Mouse (Mus musculus): ENCODE data around the gene Prr15. TPM values are rescaled to one million over a fixed set of nuclear protein-coding genes. Genes with fewer than 3 reads are reported as not detected.

Prr15 gene
- polyA plus RNA-seq, 1 experiment, result 0.79 TPM

DNA sequence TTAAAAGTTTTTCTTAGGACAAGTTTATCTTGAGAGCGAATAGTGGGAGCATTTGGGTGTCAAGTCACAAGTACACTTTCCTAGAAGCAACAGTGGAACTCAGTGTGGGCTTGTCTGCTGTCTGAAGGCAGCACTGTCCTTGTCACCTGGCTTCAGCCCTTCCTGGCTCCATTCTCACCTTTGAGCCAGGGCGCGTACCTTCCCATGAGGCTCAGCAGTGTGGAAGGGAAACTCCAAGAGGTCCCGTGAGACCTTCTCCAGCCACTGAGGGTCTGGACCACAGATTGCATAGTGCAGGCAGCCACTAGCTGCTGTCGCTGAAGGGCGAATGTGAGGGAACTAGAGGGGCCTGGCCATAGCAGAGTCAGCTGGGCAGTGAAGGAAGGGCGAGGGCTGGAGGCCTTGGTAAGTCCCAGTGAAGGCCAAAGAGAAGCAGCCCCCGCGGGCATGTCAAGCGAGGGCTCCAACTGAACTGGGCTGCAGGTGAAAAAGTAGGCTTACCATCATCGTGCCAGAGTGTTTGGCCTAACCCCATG lies 7.5 kb downstream of the Prr15 start:
- Histone ChIP-seq H3K9ac (ENCODE audit: low read depth, poor library complexity, severe bottlenecking) (no peak overlapping the region), H3K4me1 (ENCODE audit: control insufficient read depth, insufficient read depth, low read length) (no peaks in the 10 kb centered on the region), H3K36me3 (ENCODE audit: control insufficient read depth, insufficient read depth, low read length, poor library complexity, severe bottlenecking) (no peaks in the 10 kb centered on the region), H3K4me3 (ENCODE audit: low read depth, low read length) (no peak overlapping the region), H3K27me3 (ENCODE audit: control insufficient read depth, insufficient read depth, low read length, poor library complexity, severe bottlenecking) (0 out of 2 replicates have a peak, but pooled peaks cover under 1% of the 10 kb centered on the region), H3K27ac (ENCODE audit: insufficient read depth, low read length) (no peak overlapping the region), H3K9me3 (replicated peaks; ENCODE audit: control insufficient read depth, insufficient read depth, low read length, poor library complexity, severe bottlenecking) (no peaks in the 10 kb centered on the region)
- TF ChIP-seq EP300 (IDR thresholded peaks at IDR 0.05; ENCODE audit: insufficient read depth, low read depth, low read length), result no peak
- TF ChIP-seq POLR2A (IDR thresholded peaks at IDR 0.05; ENCODE audit: insufficient read depth, low read length), result no peak
- no peak for TF ChIP-seq CTCF (IDR thresholded peaks at IDR 0.05; ENCODE audit: low read depth, low read length)

DNA sequence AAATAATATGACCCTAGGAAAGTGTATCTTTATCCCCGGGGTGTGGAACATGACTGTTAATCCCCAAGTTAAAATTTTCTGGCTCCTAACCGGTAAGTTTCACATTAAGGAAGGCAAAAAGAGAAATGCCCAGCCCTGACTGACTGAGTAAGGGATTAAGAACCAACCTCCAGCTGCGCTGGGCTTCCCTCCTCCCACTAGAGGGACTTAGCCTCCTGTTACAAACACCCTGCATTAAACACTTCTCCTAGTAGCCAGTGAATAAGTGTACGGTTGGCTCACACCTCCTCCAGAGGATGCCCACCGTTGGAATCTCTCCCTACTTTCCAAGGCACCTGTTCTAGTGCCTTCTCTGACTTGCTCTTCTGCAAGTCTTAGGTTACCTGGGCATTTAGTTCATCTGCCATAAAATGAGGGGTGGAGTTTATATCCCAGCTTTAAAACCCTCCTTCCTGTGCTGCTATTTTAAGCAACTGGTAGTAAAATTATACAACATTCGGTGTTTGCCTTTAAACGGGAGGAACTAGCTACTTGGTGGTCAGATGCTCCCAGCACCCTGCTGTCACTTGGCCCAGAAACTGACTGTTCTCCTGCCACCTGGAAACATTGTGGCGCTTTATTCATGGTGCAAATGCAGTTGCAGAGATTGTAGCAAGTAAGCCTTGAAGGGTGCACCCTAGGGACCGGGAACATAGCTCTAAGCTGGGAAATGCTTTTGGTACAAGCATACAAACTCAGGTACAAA lies 8.2 kb downstream of the Prr15 start:
- no peaks in the 10 kb centered on the region for H3K9me3 ChIP-seq (replicated peaks; ENCODE audit: control insufficient read depth, insufficient read depth, low read length, poor library complexity, severe bottlenecking)
- H3K4me3 ChIP-seq (ENCODE audit: low read depth, low read length), result no peak overlapping the region
- no peaks in the 10 kb centered on the region for H3K27me3 ChIP-seq (ENCODE audit: control insufficient read depth, insufficient read depth, low read length, poor library complexity, severe bottlenecking)
- no peaks in the 10 kb centered on the region for H3K36me3 ChIP-seq (ENCODE audit: control insufficient read depth, insufficient read depth, low read length, poor library complexity, severe bottlenecking)
- TF ChIP-seq CTCF (IDR thresholded peaks at IDR 0.05; ENCODE audit: low read depth, low read length), result no peak
- TF ChIP-seq POLR2A (IDR thresholded peaks at IDR 0.05; ENCODE audit: insufficient read depth, low read length), result no peak
- no peak for TF ChIP-seq EP300 (IDR thresholded peaks at IDR 0.05; ENCODE audit: insufficient read depth, low read depth, low read length)
- no peaks in the 10 kb centered on the region for H3K4me1 ChIP-seq (ENCODE audit: control insufficient read depth, insufficient read depth, low read length)
- no peak overlapping the region for H3K9ac ChIP-seq (ENCODE audit: low read depth, poor library complexity, severe bottlenecking)
- H3K27ac ChIP-seq (ENCODE audit: insufficient read depth, low read length), result no peak overlapping the region

GRCm38 (mm10) chr6:54337321-54337720 lies 11.7 kb downstream of the Prr15 start:
- Histone ChIP-seq H3K4me3 (ENCODE audit: low read depth, low read length) (no peak overlapping the region), H3K9me3 (replicated peaks; ENCODE audit: control insufficient read depth, insufficient read depth, low read length, poor library complexity, severe bottlenecking) (no peaks in the 10 kb centered on the region), H3K36me3 (ENCODE audit: control insufficient read depth, insufficient read depth, low read length, poor library complexity, severe bottlenecking) (no peaks in the 10 kb centered on the region), H3K9ac (ENCODE audit: low read depth, poor library complexity, severe bottlenecking) (no peak overlapping the region), H3K27ac (ENCODE audit: insufficient read depth, low read length) (no peak overlapping the region), H3K27me3 (ENCODE audit: control insufficient read depth, insufficient read depth, low read length, poor library complexity, severe bottlenecking) (no peaks in the 10 kb centered on the region), H3K4me1 (ENCODE audit: control insufficient read depth, insufficient read depth, low read length) (no peaks in the 10 kb centered on the region)
- TF ChIP-seq POLR2A (IDR thresholded peaks at IDR 0.05; ENCODE audit: insufficient read depth, low read length) (no peak), EP300 (IDR thresholded peaks at IDR 0.05; ENCODE audit: insufficient read depth, low read depth, low read length) (no peak), CTCF (IDR thresholded peaks at IDR 0.05; ENCODE audit: low read depth, low read length) (no peak)

DNA sequence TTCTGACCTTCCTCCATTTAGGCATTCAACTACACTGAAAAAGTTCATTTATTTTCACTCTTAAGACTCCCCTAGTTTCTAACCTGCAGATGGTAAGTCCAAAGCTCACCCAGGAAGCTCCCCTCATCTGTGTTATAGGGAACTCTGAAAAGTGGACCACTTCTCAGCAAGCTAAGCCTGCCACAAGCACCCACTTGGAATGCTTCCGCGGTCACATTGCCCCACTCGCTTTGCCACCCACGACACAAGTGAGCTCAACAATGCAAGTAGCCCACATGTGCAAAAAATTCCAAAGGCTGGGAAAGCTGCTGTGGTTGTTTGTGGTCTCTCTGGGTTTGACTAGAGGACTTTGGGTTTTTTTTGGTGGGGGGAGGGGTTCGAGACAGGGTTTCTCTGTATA lies 15.5 kb downstream of the Prr15 start:
- Histone ChIP-seq H3K36me3 (ENCODE audit: control insufficient read depth, insufficient read depth, low read length, poor library complexity, severe bottlenecking) (no peaks in the 10 kb centered on the region), H3K4me1 (ENCODE audit: control insufficient read depth, insufficient read depth, low read length) (no peaks in the 10 kb centered on the region), H3K4me3 (ENCODE audit: low read depth, low read length) (no peak overlapping the region), H3K27me3 (ENCODE audit: control insufficient read depth, insufficient read depth, low read length, poor library complexity, severe bottlenecking) (no peaks in the 10 kb centered on the region), H3K9me3 (replicated peaks; ENCODE audit: control insufficient read depth, insufficient read depth, low read length, poor library complexity, severe bottlenecking) (no peaks in the 10 kb centered on the region), H3K9ac (ENCODE audit: low read depth, poor library complexity, severe bottlenecking) (no peak overlapping the region), H3K27ac (ENCODE audit: insufficient read depth, low read length) (no peak overlapping the region)
- TF ChIP-seq CTCF (IDR thresholded peaks at IDR 0.05; ENCODE audit: low read depth, low read length), result no peak
- TF ChIP-seq EP300 (IDR thresholded peaks at IDR 0.05; ENCODE audit: insufficient read depth, low read depth, low read length), result no peak
- TF ChIP-seq POLR2A (IDR thresholded peaks at IDR 0.05; ENCODE audit: insufficient read depth, low read length), result no peak

- TF ChIP-seq EP300 (IDR thresholded peaks at IDR 0.05; ENCODE audit: insufficient read depth, low read depth, low read length), result no peak
- TF ChIP-seq CTCF (IDR thresholded peaks at IDR 0.05; ENCODE audit: low read depth, low read length), result no peak
- no peak for TF ChIP-seq POLR2A (IDR thresholded peaks at IDR 0.05; ENCODE audit: insufficient read depth, low read length)
- Histone ChIP-seq H3K9me3 (replicated peaks; ENCODE audit: control insufficient read depth, insufficient read depth, low read length, poor library complexity, severe bottlenecking) (no peaks in the 10 kb centered on the region), H3K27ac (ENCODE audit: insufficient read depth, low read length) (no peak overlapping the region), H3K36me3 (ENCODE audit: control insufficient read depth, insufficient read depth, low read length, poor library complexity, severe bottlenecking) (no peaks in the 10 kb centered on the region), H3K4me3 (ENCODE audit: low read depth, low read length) (no peak overlapping the region), H3K27me3 (ENCODE audit: control insufficient read depth, insufficient read depth, low read length, poor library complexity, severe bottlenecking) (no peaks in the 10 kb centered on the region), H3K4me1 (ENCODE audit: control insufficient read depth, insufficient read depth, low read length) (no peaks in the 10 kb centered on the region), H3K9ac (ENCODE audit: low read depth, poor library complexity, severe bottlenecking) (no peak overlapping the region)
Observed at GRCm38 (mm10) chr6:54342223-54342622, 16.6 kb downstream of the Prr15 start.

GRCm38 (mm10) chr6:54351860-54352259 lies 26.2 kb downstream of the Prr15 start:
- Histone ChIP-seq H3K27ac (ENCODE audit: insufficient read depth, low read length) (no peak overlapping the region), H3K27me3 (ENCODE audit: control insufficient read depth, insufficient read depth, low read length, poor library complexity, severe bottlenecking) (no peaks in the 10 kb centered on the region), H3K4me3 (ENCODE audit: low read depth, low read length) (no peak overlapping the region), H3K4me1 (ENCODE audit: control insufficient read depth, insufficient read depth, low read length) (no peaks in the 10 kb centered on the region), H3K9ac (ENCODE audit: low read depth, poor library complexity, severe bottlenecking) (no peak overlapping the region), H3K9me3 (replicated peaks; ENCODE audit: control insufficient read depth, insufficient read depth, low read length, poor library complexity, severe bottlenecking) (no peaks in the 10 kb centered on the region), H3K36me3 (ENCODE audit: control insufficient read depth, insufficient read depth, low read length, poor library complexity, severe bottlenecking) (no peaks in the 10 kb centered on the region)
- TF ChIP-seq POLR2A (IDR thresholded peaks at IDR 0.05; ENCODE audit: insufficient read depth, low read length) (no peak), EP300 (IDR thresholded peaks at IDR 0.05; ENCODE audit: insufficient read depth, low read depth, low read length) (no peak), CTCF (IDR thresholded peaks at IDR 0.05; ENCODE audit: low read depth, low read length) (no peak)
